Mouse (Mus musculus) neural tube, embryonic 13.5 days (tissue): ENCODE measurements at regions not wholly inside any gene's neighbourhood (a gene's known extent, or its start where the extent isn't known, plus 50 kb on each side); places are given as distances from the start of the nearest gene placed in this dataset.
A peak's percentile ranks its signal among the peaks of the same experiment; 100 is the strongest.

Source experiments
- ATAC-seq: fragments of 200-750 bp; cut with Nextera tagmentation; 2 replicates; pipeline ENCODE4 v1.8.0; 2017; ENCODE audit warnings: low read depth, mild to moderate bottlenecking, moderate TSS enrichment, moderate library complexity
- H3K27ac ChIP-seq: fragments of 300-500 bp; sonication (generic); replicated peaks from 2 replicates; pipeline ENCODE4 v1.5.1; 2015; ENCODE audit warnings: moderate library complexity, mild to moderate bottlenecking, inconsistent platforms
- H3K27me3 ChIP-seq: fragments of 300-500 bp; sonication (generic); 2 replicates; pipeline ENCODE4 v1.6.1; 2015; ENCODE audit warnings: mild to moderate bottlenecking, inconsistent platforms
- H3K36me3 ChIP-seq: fragments of 300-500 bp; sonication (generic); 2 replicates; pipeline ENCODE4 v1.6.1; 2015; ENCODE audit warnings: mild to moderate bottlenecking, inconsistent platforms
- H3K4me1 ChIP-seq: fragments of 300-500 bp; sonication (generic); replicated peaks from 2 replicates; pipeline ENCODE4 v1.6.1; 2015; ENCODE audit warnings: inconsistent platforms
- H3K4me2 ChIP-seq: fragments of 300-500 bp; sonication (generic); 2 replicates; pipeline ENCODE4 v1.6.1; 2015; ENCODE audit warnings: inconsistent platforms, mild to moderate bottlenecking, moderate library complexity
- H3K4me3 ChIP-seq: fragments of 300-500 bp; sonication (generic); 2 replicates; pipeline ENCODE4 v1.5.1; 2015; ENCODE audit warnings: mild to moderate bottlenecking, inconsistent platforms
- H3K9ac ChIP-seq: fragments of 300-500 bp; sonication (generic); 2 replicates; pipeline ENCODE4 v1.6.1; 2015; ENCODE audit warnings: moderate library complexity, mild to moderate bottlenecking, inconsistent platforms
- H3K9me3 ChIP-seq: fragments of 300-500 bp; sonication (generic); 2 replicates; pipeline ENCODE4 v1.6.1; 2016; ENCODE audit warnings: inconsistent platforms
- WGBS: fragments of 180-500 bp; shearing (Covaris S2); methylation state at CpG from one replicate; pipeline ENCODE4 v1.1.7; 2015; 5-methylcytosine and 5-hydroxymethylcytosine counted together

GRCm38 (mm10) chrX:10770575-10770974 lies 55.8 kb downstream of the Mid1ip1 start:
- Histone ChIP-seq H3K36me3 (no peaks in the 10 kb centered on the region), H3K4me2 (no peak overlapping the region), H3K9me3 (no peaks in the 10 kb centered on the region), H3K27me3 (no peaks in the 10 kb centered on the region), H3K27ac (no peak overlapping the region), H3K4me3 (no peak overlapping the region), H3K9ac (no peak overlapping the region), H3K4me1 (no peaks in the 10 kb centered on the region)
- 72% methylated on average over 4 of the region's 4 CpGs for WGBS
- no peak for ATAC-seq

- Histone ChIP-seq H3K4me2 (no peak overlapping the region), H3K9me3 (no peaks in the 10 kb centered on the region), H3K9ac (no peak overlapping the region), H3K27ac (no peak overlapping the region), H3K36me3 (no peaks in the 10 kb centered on the region), H3K4me1 (no peaks in the 10 kb centered on the region), H3K27me3 (no peaks in the 10 kb centered on the region), H3K4me3 (no peak overlapping the region)
- WGBS: 52% methylated on average over 8 of the region's 8 CpGs
- ATAC-seq: no peak
Observed at GRCm38 (mm10) chrX:10775714-10776515, 61.1 kb downstream of the Mid1ip1 start.

GRCm38 (mm10) chrX:10776516-10776818 lies 61.7 kb downstream of the Mid1ip1 start:
- 53% methylated on average over 7 of the region's 7 CpGs for WGBS
- no peaks in the 10 kb centered on the region for H3K27me3 ChIP-seq
- no peak overlapping the region for H3K27ac ChIP-seq
- no peak overlapping the region for H3K9ac ChIP-seq
- ATAC-seq: no peak
- H3K36me3 ChIP-seq: no peaks in the 10 kb centered on the region
- no peak overlapping the region for H3K4me3 ChIP-seq
- H3K9me3 ChIP-seq: no peaks in the 10 kb centered on the region
- no peaks in the 10 kb centered on the region for H3K4me1 ChIP-seq
- H3K4me2 ChIP-seq: no peak overlapping the region

- H3K9ac ChIP-seq: no peak overlapping the region
- no peak overlapping the region for H3K27ac ChIP-seq
- H3K36me3 ChIP-seq: no peaks in the 10 kb centered on the region
- WGBS: 77% methylated on average over 2 of the region's 2 CpGs
- no peak overlapping the region for H3K4me2 ChIP-seq
- H3K4me3 ChIP-seq: no peak overlapping the region
- no peaks in the 10 kb centered on the region for H3K9me3 ChIP-seq
- ATAC-seq: no peak
- no peaks in the 10 kb centered on the region for H3K4me1 ChIP-seq
- H3K27me3 ChIP-seq: no peaks in the 10 kb centered on the region
Observed at GRCm38 (mm10) chrX:10778014-10778413, 63.2 kb downstream of the Mid1ip1 start.

- Histone ChIP-seq H3K4me1 (no peaks in the 10 kb centered on the region), H3K27me3 (no peaks in the 10 kb centered on the region), H3K4me2 (no peak overlapping the region), H3K36me3 (no peaks in the 10 kb centered on the region), H3K9ac (no peak overlapping the region), H3K9me3 (no peaks in the 10 kb centered on the region), H3K4me3 (no peak overlapping the region), H3K27ac (no peak overlapping the region)
- WGBS: 83% methylated on average over 3 of the region's 3 CpGs
- ATAC-seq: no peak
Observed at GRCm38 (mm10) chrX:10786359-10786758, 71.5 kb downstream of the Mid1ip1 start.

GRCm38 (mm10) chrX:10787057-10787456 lies 72.2 kb downstream of the Mid1ip1 start:
- H3K36me3 ChIP-seq: no peaks in the 10 kb centered on the region
- ATAC-seq: no peak
- H3K4me2 ChIP-seq: no peak overlapping the region
- no peak overlapping the region for H3K9ac ChIP-seq
- no peaks in the 10 kb centered on the region for H3K27me3 ChIP-seq
- no peak overlapping the region for H3K27ac ChIP-seq
- H3K4me3 ChIP-seq: no peak overlapping the region
- H3K9me3 ChIP-seq: no peaks in the 10 kb centered on the region
- 88% methylated on average over 2 of the region's 2 CpGs for WGBS
- H3K4me1 ChIP-seq: no peaks in the 10 kb centered on the region

- 79% methylated on average over 7 of the region's 7 CpGs for WGBS
- H3K4me1 ChIP-seq: no peaks in the 10 kb centered on the region
- no peak overlapping the region for H3K27ac ChIP-seq
- no peak for ATAC-seq
- H3K36me3 ChIP-seq: no peaks in the 10 kb centered on the region
- no peaks in the 10 kb centered on the region for H3K9me3 ChIP-seq
- no peak overlapping the region for H3K9ac ChIP-seq
- H3K4me2 ChIP-seq: no peak overlapping the region
- H3K27me3 ChIP-seq: no peaks in the 10 kb centered on the region
- H3K4me3 ChIP-seq: no peak overlapping the region
Observed at GRCm38 (mm10) chrX:10820313-10820920, 105.6 kb downstream of the Mid1ip1 start.

GRCm38 (mm10) chrX:10833681-10834080 lies 118.9 kb downstream of the Mid1ip1 start:
- Histone ChIP-seq H3K4me3 (no peak overlapping the region), H3K4me2 (no peak overlapping the region), H3K9me3 (no peaks in the 10 kb centered on the region), H3K9ac (no peak overlapping the region), H3K27ac (no peak overlapping the region), H3K27me3 (no peaks in the 10 kb centered on the region), H3K36me3 (no peaks in the 10 kb centered on the region), H3K4me1 (no peaks in the 10 kb centered on the region)
- WGBS: 68% methylated on average over 1 of the region's 1 CpGs
- ATAC-seq: no peak

GRCm38 (mm10) chrX:10857089-10857488 lies 142.3 kb downstream of the Mid1ip1 start:
- Histone ChIP-seq H3K9ac (no peak overlapping the region), H3K4me1 (no peaks in the 10 kb centered on the region), H3K9me3 (no peaks in the 10 kb centered on the region), H3K4me2 (no peak overlapping the region), H3K27ac (no peak overlapping the region), H3K27me3 (no peaks in the 10 kb centered on the region), H3K36me3 (no peaks in the 10 kb centered on the region), H3K4me3 (no peak overlapping the region)
- ATAC-seq: no peak
- 38% methylated on average over 6 of the region's 6 CpGs for WGBS

- 39% methylated on average over 3 of the region's 3 CpGs for WGBS
- no peaks in the 10 kb centered on the region for H3K9me3 ChIP-seq
Observed at GRCm38 (mm10) chrX:10857668-10858067, 142.9 kb downstream of the Mid1ip1 start.

GRCm38 (mm10) chrX:10871613-10872012 lies 156.8 kb downstream of the Mid1ip1 start:
- Histone ChIP-seq H3K9ac (no peak overlapping the region), H3K4me2 (no peak overlapping the region), H3K27ac (no peak overlapping the region), H3K27me3 (no peaks in the 10 kb centered on the region), H3K9me3 (no peaks in the 10 kb centered on the region), H3K36me3 (no peaks in the 10 kb centered on the region), H3K4me3 (no peak overlapping the region), H3K4me1 (no peaks in the 10 kb centered on the region)
- WGBS: 82% methylated on average over 4 of the region's 4 CpGs
- ATAC-seq: no peak

More at GRCm38 (mm10) chrX:10857668-10858067, 142.9 kb downstream of the Mid1ip1 start:
- no peak overlapping the region for H3K4me3 ChIP-seq
- H3K27ac ChIP-seq: no peak overlapping the region
- H3K9ac ChIP-seq: no peak overlapping the region
- no peaks in the 10 kb centered on the region for H3K36me3 ChIP-seq
- H3K27me3 ChIP-seq: no peaks in the 10 kb centered on the region
- no peak for ATAC-seq
- no peaks in the 10 kb centered on the region for H3K4me1 ChIP-seq
- H3K4me2 ChIP-seq: no peak overlapping the region

- 34% methylated on average over 5 of the region's 5 CpGs for WGBS
Observed at GRCm38 (mm10) chrX:10877856-10878255, 163.0 kb downstream of the Mid1ip1 start.

GRCm38 (mm10) chrX:10878922-10879321 lies 164.1 kb downstream of the Mid1ip1 start:
- Histone ChIP-seq H3K4me2 (no peak overlapping the region), H3K27me3 (no peaks in the 10 kb centered on the region), H3K9ac (no peak overlapping the region), H3K4me3 (no peak overlapping the region), H3K9me3 (no peaks in the 10 kb centered on the region), H3K27ac (no peak overlapping the region), H3K36me3 (no peaks in the 10 kb centered on the region), H3K4me1 (peaks cover 9% of the 10 kb centered on the region; the same call in 1 of the 2 replicates)
- ATAC-seq: no peak
- WGBS: 81% methylated on average over 5 of the region's 5 CpGs

More at GRCm38 (mm10) chrX:10877856-10878255, 163.0 kb downstream of the Mid1ip1 start:
- no peaks in the 10 kb centered on the region for H3K9me3 ChIP-seq
- no peak overlapping the region for H3K9ac ChIP-seq
- H3K27me3 ChIP-seq: no peaks in the 10 kb centered on the region
- no peak overlapping the region for H3K4me3 ChIP-seq
- no peak overlapping the region for H3K27ac ChIP-seq
- no peak overlapping the region for H3K4me2 ChIP-seq
- peak; percentile 85 for ATAC-seq
- no peaks in the 10 kb centered on the region for H3K36me3 ChIP-seq
- peaks cover 9% of the 10 kb centered on the region; the same call in 1 of the 2 replicates for H3K4me1 ChIP-seq
